In genomic region chr3:88186424-88186823, GRCm38 (mm10) we compare ENCODE assay signal across 20 mouse cellular contexts. TPM values are rescaled to one million over a fixed set of nuclear protein-coding genes. Genes with fewer than 3 reads are reported as not detected.
DNase-seq lines count a peak whose midpoint lies in the region; ATAC-seq and TF ChIP-seq lines count a peak whose summit lies in the region.
"Had no signal": no experiment of that assay in that cellular context is flagged by ENCODE, and none has a peak within 500 bp of the region (broad histone marks: within the 10 kb centered on the region; RNA-seq: fewer than 3 reads in every experiment).

No protein-coding gene starts in this region.

- peak; percentile 25; the same call in 1 of the 2 replicates for TF ChIP-seq CTCF in gastrocnemius, adult 2 months (IDR thresholded peaks at IDR 0.05)
- TF ChIP-seq CTCF in liver, embryonic 14.5 days (IDR thresholded peaks at IDR 0.05; ENCODE audit: low read depth), result peak; percentile 23; the same call in 1 of the 2 replicates
- TF ChIP-seq CTCF in E14TG2a.4 (conservative IDR thresholded peaks at IDR 0.05; ENCODE audit: low read length), result peak; percentile 17; the same call in 1 of the 2 replicates
- TF ChIP-seq CTCF in cortical plate, adult 2 months (IDR thresholded peaks at IDR 0.05; ENCODE audit: extremely low read depth, insufficient read depth, low read length), result 0 out of 2 replicates have a peak, but pooled peaks have one; percentile 20

- H3K4me3 ChIP-seq in gastrocnemius, adult 2 months, result no peak overlapping the region
- H3K4me3 ChIP-seq in liver, embryonic 14.5 days (ENCODE audit: insufficient read depth in 1 of 2, low read depth in 2 of 2, low read length in 2 of 2), result no peak overlapping the region
- H3K4me3 ChIP-seq in liver, embryonic 12.5 days, result no peak overlapping the region
- H3K4me3 ChIP-seq in E14TG2a.4 (replicated peaks; ENCODE audit: low read length), result no peak overlapping the region
- H3K4me3 ChIP-seq in cortical plate, adult 2 months (ENCODE audit: insufficient read depth, low read length), result no peak overlapping the region
- H3K4me3 ChIP-seq: heart, embryonic 10.5 days; hindbrain, embryonic 13.5 days; neural tube, embryonic 13.5 days had no signal

- intact Hi-C loops in gastrocnemius, adult 2 months (cut with DNase I), result no loop called here
- intact Hi-C loops in gastrocnemius, postnatal 14 days (cut with DNase I; ENCODE audit: low total_unique reads), result no loop called here

- no peaks in the 10 kb centered on the region for H3K9me3 ChIP-seq in liver, embryonic 14.5 days (ENCODE audit: control insufficient read depth, low read length)
- H3K9me3 ChIP-seq in liver, embryonic 12.5 days (replicated peaks), result no peaks in the 10 kb centered on the region
- H3K9me3 ChIP-seq in E14TG2a.4 (ENCODE audit: low read length), result peaks cover 16% of the 10 kb centered on the region
- H3K9me3 ChIP-seq: heart, embryonic 10.5 days; hindbrain, embryonic 13.5 days; neural tube, embryonic 13.5 days had no signal

- no peak for TF ChIP-seq EP300 in liver, embryonic 14.5 days (IDR thresholded peaks at IDR 0.05; ENCODE audit: low read depth)

- no peak overlapping the region for H3K9ac ChIP-seq in liver, embryonic 14.5 days (replicated peaks)
- no peak overlapping the region for H3K9ac ChIP-seq in liver, embryonic 12.5 days
- H3K9ac ChIP-seq: hindbrain, embryonic 13.5 days; neural tube, embryonic 13.5 days had no signal

- 55% methylated on average over 3 of the region's 3 CpGs for WGBS in liver, embryonic 14.5 days (ENCODE audit: insufficient replicate concordance)
- 61% methylated on average over 3 of the region's 3 CpGs for whole genome bisulfite sequencing in liver, embryonic 12.5 days (ENCODE audit: insufficient replicate concordance)

- no peak for TF ChIP-seq POLR2A in cortical plate, adult 2 months (IDR thresholded peaks at IDR 0.05; ENCODE audit: extremely low read depth, insufficient read depth, low read length)

- no peak overlapping the region for H3K27ac ChIP-seq in gastrocnemius, adult 2 months
- no peak overlapping the region for H3K27ac ChIP-seq in liver, embryonic 14.5 days
- H3K27ac ChIP-seq in liver, embryonic 12.5 days, result no peak overlapping the region
- no peak overlapping the region for H3K27ac ChIP-seq in cortical plate, adult 2 months (ENCODE audit: insufficient read depth, low read length)
- H3K27ac ChIP-seq: heart, embryonic 10.5 days; hindbrain, embryonic 13.5 days; neural tube, embryonic 13.5 days had no signal

- no peak overlapping the region for H3K4me2 ChIP-seq in liver, embryonic 14.5 days (ENCODE audit: low read depth)
- no peak overlapping the region for H3K4me2 ChIP-seq in liver, embryonic 12.5 days
- H3K4me2 ChIP-seq: hindbrain, embryonic 13.5 days; neural tube, embryonic 13.5 days had no signal

- no peak for ATAC-seq in liver, embryonic 14.5 days (ENCODE audit: insufficient read depth)
- ATAC-seq in liver, embryonic 12.5 days, result no peak

- no peaks in the 10 kb centered on the region for H3K4me1 ChIP-seq in liver, embryonic 14.5 days (replicated peaks; ENCODE audit: control insufficient read depth in 2 of 2, insufficient read depth in 2 of 2, low read length in 1 of 2)
- no peaks in the 10 kb centered on the region for H3K4me1 ChIP-seq in liver, embryonic 12.5 days
- no peaks in the 10 kb centered on the region for H3K4me1 ChIP-seq in E14TG2a.4 (replicated peaks; ENCODE audit: low read depth, low read length)
- no peaks in the 10 kb centered on the region for H3K4me1 ChIP-seq in cortical plate, adult 2 months (ENCODE audit: control insufficient read depth, insufficient read depth, low read length)
- H3K4me1 ChIP-seq: heart, embryonic 10.5 days; neural tube, embryonic 13.5 days had no signal

- no peaks in the 10 kb centered on the region; the same call in 1 of the 2 replicates for H3K27me3 ChIP-seq in liver, embryonic 14.5 days (ENCODE audit: control insufficient read depth, insufficient read depth, low read length)
- H3K27me3 ChIP-seq in liver, embryonic 12.5 days (replicated peaks), result peaks cover 4% of the 10 kb centered on the region
- H3K27me3 ChIP-seq in E14TG2a.4 (ENCODE audit: insufficient read depth, low read length), result peaks cover 14% of the 10 kb centered on the region

- no peak for DNase-seq in gastrocnemius, adult 2 months
- DNase-seq in gastrocnemius, postnatal 14 days, result no peak
- no peak for DNase-seq in liver, embryonic 14.5 days (ENCODE audit: low read depth in 3 of 3, low spot score in 3 of 3)
- no peak for DNase-seq in urinary bladder, postnatal 14 days (ENCODE audit: low spot score)
- no peak for DNase-seq in spleen, postnatal 10 days (ENCODE audit: low spot score in 2 of 2)
- DNase-seq: cerebellum, adult 9-10 months; gastrocnemius, postnatal 10 days; heart, postnatal 10 days; kidney, adult 11 months; kidney, postnatal 36 days; left cerebral cortex, postnatal 4 days; lung, postnatal 14 days; right cerebral cortex, postnatal 25 days; thymus, postnatal 36 days had no signal

- no peaks in the 10 kb centered on the region for H3K36me3 ChIP-seq in liver, embryonic 14.5 days (replicated peaks; ENCODE audit: control insufficient read depth, insufficient read depth, low read depth)
- no peaks in the 10 kb centered on the region for H3K36me3 ChIP-seq in liver, embryonic 12.5 days
- no peaks in the 10 kb centered on the region for H3K36me3 ChIP-seq in E14TG2a.4 (ENCODE audit: insufficient read depth, low read length)
- H3K36me3 ChIP-seq: heart, embryonic 10.5 days; hindbrain, embryonic 13.5 days; neural tube, embryonic 13.5 days had no signal

RNA-seq across cellular contexts. Expression of gene Mef2d, which starts 44.3 kb away (rescaled TPM):
- total RNA-seq in gastrocnemius, adult 2 months (2021), result 100 to 1,000 TPM; 173 to 184 TPM
- total RNA-seq in gastrocnemius, postnatal 14 days (2021), result 100 to 1,000 TPM; 136 to 137 TPM
- polyA plus RNA-seq in liver, embryonic 14.5 days (2012; rRNA removed), result 10.3 and 11.1 TPM in 2 replicates
- polyA plus RNA-seq in liver, embryonic 14.5 days (2014; fragmentation: Nextera tagmentation; extraction: Ambion mirVana), result 6.4 and 7.5 TPM in 2 replicates
- polyA plus RNA-seq in liver, embryonic 12.5 days (2016; fragmentation: Nextera tagmentation; extraction: Ambion mirVana), result 12.1 and 13.6 TPM in 2 replicates
- 128 and 131 TPM in 2 replicates for polyA plus RNA-seq in cortical plate, adult 2 months (2012; rRNA removed)
